Mouse (Mus musculus) adrenal gland, postnatal 10 days (tissue): ENCODE measurements at regions not wholly inside any gene's neighbourhood (a gene's known extent, or its start where the extent isn't known, plus 50 kb on each side); places are given as distances from the start of the nearest gene placed in this dataset.

ENCODE experiments used
- DNase-seq: peaks from one replicate; pipeline ENCODE4 v3.0.0; 2021; ENCODE audit warnings: mixed read lengths

DNA sequence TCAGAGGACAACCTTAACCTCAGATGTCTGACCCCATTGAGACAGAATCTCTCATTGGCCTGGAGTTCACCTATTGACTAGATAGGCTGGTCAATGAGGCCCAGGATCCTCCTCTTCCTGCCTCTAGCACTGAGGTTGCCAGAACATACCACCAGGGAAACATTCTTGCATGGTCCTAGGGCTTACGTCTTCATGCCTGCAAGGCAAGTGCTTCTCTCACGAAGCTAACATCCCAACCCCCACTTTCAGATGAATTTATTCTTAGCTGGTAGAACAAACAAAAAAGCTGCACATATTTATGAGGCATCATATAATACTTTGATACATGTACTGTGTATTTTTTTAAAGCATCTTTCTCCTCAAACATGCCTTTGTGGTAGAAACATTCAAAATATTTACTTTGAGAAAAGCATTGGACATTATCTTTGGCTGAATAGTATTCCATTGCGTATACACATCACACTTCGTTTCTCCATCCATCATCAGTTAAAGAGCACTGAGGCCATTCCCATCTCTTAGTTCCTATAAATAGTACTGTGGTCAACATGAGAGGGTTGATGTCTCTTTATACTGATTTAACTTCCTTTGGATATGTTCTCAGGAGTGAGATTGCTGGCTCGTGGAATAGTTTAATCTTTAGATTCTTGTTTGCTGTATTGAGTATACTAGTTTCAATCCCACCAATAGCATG lies 72.2 kb upstream of the Tenm4 start:
- no peak for DNase-seq

DNA sequence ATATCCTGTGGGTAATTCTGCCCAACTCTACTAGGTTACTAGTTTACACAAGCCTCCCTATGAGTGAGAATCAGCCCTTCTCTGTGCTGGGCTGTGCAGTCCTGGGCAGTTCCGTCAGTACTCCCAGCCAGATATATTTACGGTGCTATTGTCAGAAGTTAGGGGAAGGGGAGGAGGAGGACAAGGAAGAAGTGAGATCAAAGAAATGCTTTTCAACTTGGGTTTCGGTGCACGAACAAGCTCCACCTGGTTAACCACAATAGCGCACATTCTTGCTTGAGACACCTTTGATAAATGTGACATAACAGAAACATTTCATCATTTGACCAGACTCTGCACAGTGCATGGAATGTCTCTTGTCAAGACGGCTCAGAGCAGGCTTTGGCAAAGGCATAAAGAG lies 68.3 kb upstream of the Tenm4 start:
- no peak for DNase-seq

DNA sequence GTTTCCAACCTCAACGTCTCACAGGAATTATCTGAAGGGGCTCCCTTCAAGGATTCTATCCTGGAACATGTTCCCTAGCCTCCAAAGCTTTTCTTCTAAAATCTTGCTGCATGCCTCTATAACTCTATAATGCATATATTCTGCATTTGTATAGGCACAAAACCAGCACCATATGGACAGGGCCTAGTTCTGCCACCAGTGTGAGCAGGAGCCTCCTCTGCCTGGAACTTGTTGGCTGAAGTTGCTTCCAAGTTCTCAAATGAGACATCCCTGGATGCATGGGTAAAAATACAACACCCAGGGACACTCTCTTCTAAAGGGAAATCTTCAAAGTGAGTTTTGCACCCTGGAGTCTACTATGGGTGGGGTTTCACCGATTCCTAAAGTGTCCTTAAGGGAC lies 62.3 kb upstream of the Tenm4 start:
- DNase-seq: no peak

DNA sequence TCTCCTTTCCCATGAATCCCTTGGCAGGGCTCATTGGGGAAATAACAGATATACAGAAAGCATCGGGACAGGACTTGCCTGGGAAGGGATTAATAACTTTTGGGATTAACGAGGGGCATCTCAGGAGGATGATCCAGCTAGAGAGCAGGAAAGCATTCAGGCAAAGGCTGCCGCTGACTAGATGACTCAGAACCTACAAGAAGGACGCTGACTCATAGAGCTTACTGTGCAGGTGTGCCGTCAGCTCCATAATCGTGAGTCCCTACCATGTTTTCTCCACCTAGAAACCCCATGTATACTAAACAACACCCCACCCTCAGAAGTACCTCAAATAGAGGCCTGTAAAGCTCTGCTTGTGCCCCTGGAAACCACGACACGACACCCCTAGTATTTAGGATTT lies 50.9 kb upstream of the Tenm4 start:
- no peak for DNase-seq
